Mouse (Mus musculus) small intestine, adult 2 months (tissue): ENCODE data around the gene Rpp25l.

Source experiments
- CTCF ChIP-seq: fragments of 200-500 bp; IDR thresholded peaks from 2 replicates; pipeline ENCODE4 v1.5.1; 2012; ENCODE audit warnings: low read depth, mild to moderate bottlenecking, control low read depth, inconsistent platforms, low read length, moderate library complexity, mixed read lengths; ENCODE audit not compliant: insufficient replicate concordance, insufficient read length; ENCODE audit errors: extremely low read depth
- POLR2A ChIP-seq: fragments of 200-500 bp; IDR thresholded peaks from 2 replicates; pipeline ENCODE4 v1.6.1; 2012; ENCODE audit warnings: low read depth, mild to moderate bottlenecking, control low read depth, inconsistent platforms, low read length, moderate library complexity

GRCm38 (mm10) chr4:41760911-41761310 lies 47.6 kb upstream of the Rpp25l start:
- TF ChIP-seq CTCF, result no peak
- no peak for TF ChIP-seq POLR2A
